16 mouse cellular contexts compared by ENCODE assay signal in genomic region chr8:90321255-90321654, GRCm38 (mm10).
"Had no signal": no experiment of that assay in that cellular context is flagged by ENCODE, and none has a peak within 500 bp of the region (broad histone marks: within the 10 kb centered on the region; RNA-seq: fewer than 3 reads in every experiment).

No protein-coding gene starts in this region.

- H3K4me3 ChIP-seq: neural tube, embryonic 13.5 days; neural tube, embryonic 15.5 days; stomach, embryonic 15.5 days had no signal

- H3K4me1 ChIP-seq: stomach, embryonic 15.5 days had no signal

- H3K27ac ChIP-seq: neural tube, embryonic 13.5 days; neural tube, embryonic 15.5 days; stomach, embryonic 15.5 days; stomach, postnatal 0 days had no signal

- H3K9ac ChIP-seq: neural tube, embryonic 13.5 days; neural tube, embryonic 15.5 days; stomach, embryonic 15.5 days had no signal

- DNase-seq: retina, postnatal 1 day; right cerebral cortex, adult 18-20 months; right cerebral cortex, postnatal 14 days; right cerebral cortex, postnatal 25 days; right cerebral cortex, postnatal 4 days; spleen, adult 18-20 months; thymus, adult 18-20 months; thymus, adult 2 months; thymus, postnatal 14 days; thymus, postnatal 25 days; thymus, postnatal 36 days; thymus, postnatal 4 days had no signal

- H3K36me3 ChIP-seq: neural tube, embryonic 15.5 days; stomach, embryonic 15.5 days had no signal

- H3K4me2 ChIP-seq: neural tube, embryonic 13.5 days; neural tube, embryonic 15.5 days; stomach, embryonic 15.5 days had no signal

- H3K27me3 ChIP-seq: neural tube, embryonic 13.5 days; neural tube, embryonic 15.5 days; stomach, embryonic 15.5 days had no signal

- H3K9me3 ChIP-seq: neural tube, embryonic 13.5 days; neural tube, embryonic 15.5 days; stomach, embryonic 15.5 days had no signal
